Mouse (Mus musculus) spleen, postnatal 0 days (tissue): ENCODE measurements around the gene Setd7. TPM values are rescaled to one million over a fixed set of nuclear protein-coding genes. Genes with fewer than 3 reads are reported as not detected.

Source experiments
- polyA plus RNA-seq: library from polyadenylated mRNA; unstranded; fragments of >200 nt; fragmentation: Nextera tagmentation; extraction: Ambion mirVana; gene quantifications from 2 replicates; pipeline ENCODE4 v1.2.1, GENCODE M21; 2015

The Setd7 gene
- polyA plus RNA-seq: 2.8 TPM in 2 replicates

GRCm38 (mm10) chr3:51560511-51561108 lies at the start of gene Setd7:
TSS of gene Setd7 (minus strand) at chr3:51560879.

GRCm38 (mm10) chr3:51483741-51484359 lies 76.8 kb downstream of the Setd7 start, which contains the start of gene Rab33b:
TSS of gene Rab33b (plus strand) at chr3:51483920.

Other genes starting within 250 kb of the Setd7 start
- gene Elf2, start 220.2 kb downstream of the Setd7 start, polyA plus RNA-seq: 39.5 and 43.0 TPM in 2 replicates
- 1.1 and 1.4 TPM in 2 replicates for gene Mgarp, start 164.1 kb downstream of the Setd7 start, polyA plus RNA-seq
- gene Ndufc1, start 151.9 kb downstream of the Setd7 start, polyA plus RNA-seq: 443 and 495 TPM in 2 replicates
- 22.7 and 25.3 TPM in 2 replicates for gene Naa15, start 145.7 kb downstream of the Setd7 start, polyA plus RNA-seq
- gene Rab33b, start 77.0 kb downstream of the Setd7 start, polyA plus RNA-seq: 8.9 and 10.9 TPM in 2 replicates
- gene Mgst2, start 99.5 kb upstream of the Setd7 start, polyA plus RNA-seq: 27.2 and 30.4 TPM in 2 replicates